21 mouse cellular contexts compared by ENCODE assay signal in the genomic region with DNA sequence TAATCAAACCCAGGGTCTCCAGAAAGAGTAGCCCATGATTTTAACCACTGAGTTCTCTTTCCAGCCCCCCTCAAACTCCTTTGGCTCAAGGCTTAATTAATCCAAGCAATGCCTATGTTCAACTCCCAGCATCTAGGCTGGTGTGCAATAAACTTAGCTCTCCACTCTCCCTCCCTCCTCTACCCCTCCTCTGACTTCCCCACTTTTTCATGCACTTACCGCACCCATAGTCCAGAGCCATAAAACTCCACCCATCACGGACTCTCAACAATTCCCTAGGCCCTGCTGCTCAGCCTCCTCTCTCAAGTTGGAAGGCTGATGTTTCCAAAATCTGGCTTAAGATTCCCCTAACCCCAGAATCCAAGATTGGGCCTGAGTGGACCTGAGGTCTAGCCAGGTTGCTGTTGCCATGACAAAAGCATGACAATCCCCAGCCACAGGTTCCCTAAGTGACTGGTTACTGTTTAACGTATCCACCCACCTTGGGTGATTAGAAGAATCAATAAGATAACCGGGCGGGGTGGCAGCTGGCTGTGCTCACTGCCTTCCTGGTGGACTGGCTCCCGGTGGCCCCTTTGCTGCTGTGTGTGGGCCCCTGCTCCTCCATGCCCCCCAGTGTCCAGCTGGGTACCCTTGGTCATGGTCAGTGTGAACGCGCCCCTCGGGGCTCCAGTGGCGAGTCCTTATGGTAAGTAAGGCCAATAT. TPM values are rescaled to one million over a fixed set of nuclear protein-coding genes. Genes with fewer than 3 reads are reported as not detected.
DNase-seq lines count a peak whose midpoint lies in the region; ATAC-seq lines count a peak whose summit lies in the region.
"Had no signal": no experiment of that assay in that cellular context is flagged by ENCODE, and none has a peak within 500 bp of the region (broad histone marks: within the 10 kb centered on the region; RNA-seq: fewer than 3 reads in every experiment).

A gene (plus strand): TSS at position 509 of the 705 bp plus-strand sequence.

- no peaks in the 10 kb centered on the region for H3K36me3 ChIP-seq in erythroblast, embryonic 14.5 days (ENCODE audit: control insufficient read depth)
- no peaks in the 10 kb centered on the region for H3K36me3 ChIP-seq in intestine, embryonic 14.5 days (ENCODE audit: control insufficient read depth, insufficient read depth, low read length)
- no peaks in the 10 kb centered on the region for H3K36me3 ChIP-seq in liver, embryonic 11.5 days (ENCODE audit: control insufficient read depth, insufficient read depth, low read length)
- no peaks in the 10 kb centered on the region for H3K36me3 ChIP-seq in stomach, embryonic 14.5 days (ENCODE audit: control insufficient read depth, insufficient read depth, low read length)
- H3K36me3 ChIP-seq in midbrain, embryonic 16.5 days (ENCODE audit: control insufficient read depth, insufficient read depth, low read length) = no peaks in the 10 kb centered on the region
- H3K36me3 ChIP-seq: heart, embryonic 12.5 days; midbrain, embryonic 10.5 days; neural tube, embryonic 12.5 days had no signal

- no peaks in the 10 kb centered on the region for H3K27me3 ChIP-seq in erythroblast, embryonic 14.5 days (ENCODE audit: control insufficient read depth)
- no peaks in the 10 kb centered on the region for H3K27me3 ChIP-seq in intestine, embryonic 14.5 days (replicated peaks; ENCODE audit: control insufficient read depth, insufficient read depth, low read length)
- H3K27me3 ChIP-seq in liver, embryonic 11.5 days (replicated peaks; ENCODE audit: control insufficient read depth, insufficient read depth, low read length) = no peaks in the 10 kb centered on the region
- no peaks in the 10 kb centered on the region for H3K27me3 ChIP-seq in stomach, embryonic 14.5 days (ENCODE audit: control insufficient read depth, insufficient read depth, low read length)
- no peaks in the 10 kb centered on the region for H3K27me3 ChIP-seq in midbrain, embryonic 16.5 days (ENCODE audit: control insufficient read depth, insufficient read depth, low read depth, low read length)
- H3K27me3 ChIP-seq: neural tube, embryonic 12.5 days had no signal

- H3K9me3 ChIP-seq in erythroblast, embryonic 14.5 days (ENCODE audit: control insufficient read depth, low read length) = no peaks in the 10 kb centered on the region
- H3K9me3 ChIP-seq in intestine, embryonic 14.5 days (ENCODE audit: control insufficient read depth, low read length) = no peaks in the 10 kb centered on the region
- no peaks in the 10 kb centered on the region for H3K9me3 ChIP-seq in liver, embryonic 11.5 days (ENCODE audit: control insufficient read depth, low read length)
- no peaks in the 10 kb centered on the region for H3K9me3 ChIP-seq in stomach, embryonic 14.5 days (ENCODE audit: control insufficient read depth, low read depth, low read length)
- H3K9me3 ChIP-seq in midbrain, embryonic 16.5 days (replicated peaks; ENCODE audit: control insufficient read depth, low read length, poor library complexity, severe bottlenecking) = no peaks in the 10 kb centered on the region
- H3K9me3 ChIP-seq: heart, embryonic 12.5 days; midbrain, embryonic 10.5 days; neural tube, embryonic 12.5 days had no signal

- H3K4me1 ChIP-seq in erythroblast, embryonic 14.5 days (ENCODE audit: control insufficient read depth) = no peaks in the 10 kb centered on the region
- H3K4me1 ChIP-seq in intestine, embryonic 14.5 days (replicated peaks; ENCODE audit: control insufficient read depth, insufficient read depth, low read length) = no peaks in the 10 kb centered on the region
- no peaks in the 10 kb centered on the region for H3K4me1 ChIP-seq in liver, embryonic 11.5 days (replicated peaks; ENCODE audit: control insufficient read depth, insufficient read depth, low read length)
- H3K4me1 ChIP-seq in stomach, embryonic 14.5 days (ENCODE audit: control insufficient read depth, insufficient read depth, low read length) = no peaks in the 10 kb centered on the region
- no peaks in the 10 kb centered on the region for H3K4me1 ChIP-seq in midbrain, embryonic 16.5 days (ENCODE audit: control insufficient read depth, insufficient read depth, low read length)
- H3K4me1 ChIP-seq: heart, embryonic 12.5 days; midbrain, embryonic 10.5 days; neural tube, embryonic 12.5 days had no signal

- peak; percentile 76 for DNase-seq in intestine, embryonic 14.5 days (ENCODE audit: low spot score)
- no peak for DNase-seq in liver, embryonic 11.5 days (ENCODE audit: low spot score)
- no peak for DNase-seq in urinary bladder, postnatal 10 days (ENCODE audit: low spot score)
- DNase-seq in lung, postnatal 10 days = no peak
- DNase-seq: cerebellum, postnatal 10 days; heart, postnatal 36 days; layer of hippocampus, postnatal 36 days; lung, adult 2 months; lung, postnatal 4 days; right cerebral cortex, postnatal 14 days had no signal

- peak within 1 kb of the TSS; percentile 51 for H3K27ac ChIP-seq in intestine, embryonic 14.5 days (ENCODE audit: low read depth)
- no peak within 1 kb of the TSS for H3K27ac ChIP-seq in liver, embryonic 11.5 days (ENCODE audit: low read depth, low read length)
- H3K27ac ChIP-seq in stomach, embryonic 14.5 days (ENCODE audit: low read length) = peak within 1 kb of the TSS; percentile 59; the same call in 1 of the 2 replicates
- H3K27ac ChIP-seq in midbrain, embryonic 16.5 days (ENCODE audit: low read length) = no peak within 1 kb of the TSS
- H3K27ac ChIP-seq: hindbrain, postnatal 0 days; midbrain, embryonic 10.5 days; neural tube, embryonic 12.5 days had no signal

- H3K9ac ChIP-seq in intestine, embryonic 14.5 days (ENCODE audit: low read length) = peak within 1 kb of the TSS; percentile 36
- H3K9ac ChIP-seq in liver, embryonic 11.5 days (ENCODE audit: low read depth, low read length) = peak within 1 kb of the TSS; percentile 7; the same call in 1 of the 2 replicates
- no peak within 1 kb of the TSS; the same call in 1 of the 2 replicates for H3K9ac ChIP-seq in stomach, embryonic 14.5 days (replicated peaks; ENCODE audit: low read depth, low read length)
- no peak within 1 kb of the TSS for H3K9ac ChIP-seq in midbrain, embryonic 16.5 days (ENCODE audit: low read depth, low read length)
- H3K9ac ChIP-seq: heart, embryonic 12.5 days; neural tube, embryonic 12.5 days had no signal

- no peak for ATAC-seq in erythroblast, adult 5-6 weeks (replicated peaks; ENCODE audit: low FRiP score, poor library complexity, severe bottlenecking)
- ATAC-seq in intestine, embryonic 14.5 days (replicated peaks; ENCODE audit: low FRiP score, low TSS enrichment, low read depth) = peak; percentile 73
- ATAC-seq in liver, embryonic 11.5 days (replicated peaks; ENCODE audit: low FRiP score) = peak; percentile 34; the same call in 1 of the 2 replicates
- peak; percentile 86 for ATAC-seq in stomach, embryonic 14.5 days (ENCODE audit: insufficient number of reproducible peaks, insufficient read depth, low FRiP score, low read depth)
- ATAC-seq in midbrain, embryonic 16.5 days = no peak
- ATAC-seq: forebrain, embryonic 14.5 days; hindbrain, postnatal 0 days had no signal

- H3K4me2 ChIP-seq in intestine, embryonic 14.5 days (ENCODE audit: low read length) = peak within 1 kb of the TSS; percentile 41
- H3K4me2 ChIP-seq in liver, embryonic 11.5 days = peak within 1 kb of the TSS; percentile 28
- peak within 1 kb of the TSS; percentile 25 for H3K4me2 ChIP-seq in stomach, embryonic 14.5 days (replicated peaks; ENCODE audit: low read depth, low read length)
- no peak within 1 kb of the TSS for H3K4me2 ChIP-seq in midbrain, embryonic 16.5 days (ENCODE audit: low read length)
- H3K4me2 ChIP-seq: heart, embryonic 12.5 days; neural tube, embryonic 12.5 days had no signal

- WGBS in intestine, embryonic 14.5 days = 57% methylated on average over 10 of the region's 10 CpGs
- 63% methylated on average over 10 of the region's 10 CpGs for WGBS in liver, embryonic 11.5 days
- WGBS in stomach, embryonic 14.5 days = 55% methylated on average over 10 of the region's 10 CpGs
- 91% methylated on average over 10 of the region's 10 CpGs for WGBS in midbrain, embryonic 16.5 days

- peak within 1 kb of the TSS; percentile 46 for H3K4me3 ChIP-seq in erythroblast, embryonic 14.5 days (replicated peaks)
- H3K4me3 ChIP-seq in intestine, embryonic 14.5 days (ENCODE audit: low read depth, low read length) = peak within 1 kb of the TSS; percentile 30
- H3K4me3 ChIP-seq in liver, embryonic 11.5 days (ENCODE audit: low read depth, low read length) = peak within 1 kb of the TSS; percentile 41
- peak within 1 kb of the TSS; percentile 26 for H3K4me3 ChIP-seq in stomach, embryonic 14.5 days (ENCODE audit: low read depth, low read length)
- no peak within 1 kb of the TSS for H3K4me3 ChIP-seq in midbrain, embryonic 16.5 days (ENCODE audit: low read depth, low read length)
- H3K4me3 ChIP-seq: heart, embryonic 12.5 days; midbrain, embryonic 10.5 days; neural tube, embryonic 12.5 days had no signal

RNA-seq across cellular contexts. Expression of the gene that starts here (rescaled TPM):
- 0.01 and 0.06 TPM in 2 replicates for polyA plus RNA-seq in erythroblast, embryonic 14.5 days (2012)
- total RNA-seq in erythroblast, adult 5-6 weeks (2015; ENCODE audit: low replicate concordance) = not detected in 2 replicates
- total RNA-seq in erythroblast, adult 5-6 weeks (2017; ENCODE audit: low replicate concordance) = 0.26 and 0.42 TPM in 2 replicates
- polyA plus RNA-seq in intestine, embryonic 14.5 days (2014; fragmentation: Nextera tagmentation; extraction: Ambion mirVana) = 89.8 and 90.5 TPM in 2 replicates
- polyA plus RNA-seq in liver, embryonic 11.5 days (2014; fragmentation: Nextera tagmentation; extraction: Ambion mirVana) = 18.9 and 20.0 TPM in 2 replicates
- polyA plus RNA-seq in stomach, embryonic 14.5 days (2014; fragmentation: Nextera tagmentation; extraction: Ambion mirVana) = 18.7 and 18.9 TPM in 2 replicates
- not detected in 2 replicates for polyA plus RNA-seq in midbrain, embryonic 16.5 days (2015; fragmentation: Nextera tagmentation; extraction: Ambion mirVana)
- total RNA-seq: heart, postnatal 36 days; layer of hippocampus, postnatal 36 days; left cerebral cortex, postnatal 36 days; monocyte, adult 5-6 weeks had no signal
- polyA plus RNA-seq: forebrain, embryonic 14.5 days; hindbrain, postnatal 0 days; neural tube, embryonic 12.5 days had no signal

Comparison
In these comparisons a context has a peak if more than half of its experiments do, and no peak if none do; other contexts are left out.
1. RNA of the gene that starts here (polyA plus RNA-seq): 89.8 to 90.5 TPM in intestine, embryonic 14.5 days, 18.7 to 18.9 TPM in stomach, embryonic 14.5 days and 18.9 to 20.0 TPM in liver, embryonic 11.5 days; 0.01 to 0.06 TPM in erythroblast, embryonic 14.5 days and not detected in midbrain, embryonic 16.5 days; every median in the first group is over 10 times any median in the second.
2. ATAC-seq: peak in intestine, embryonic 14.5 days (single experiment), liver, embryonic 11.5 days (single experiment) and stomach, embryonic 14.5 days (single experiment); none in erythroblast, adult 5-6 weeks (single experiment) and midbrain, embryonic 16.5 days (single experiment).
3. H3K27ac ChIP-seq: peak in intestine, embryonic 14.5 days (single experiment) and stomach, embryonic 14.5 days (single experiment); none in liver, embryonic 11.5 days (single experiment) and midbrain, embryonic 16.5 days (single experiment).
4. H3K9ac ChIP-seq: peak in intestine, embryonic 14.5 days (single experiment) and liver, embryonic 11.5 days (single experiment); none in stomach, embryonic 14.5 days (single experiment) and midbrain, embryonic 16.5 days (single experiment).